Mouse (Mus musculus): ENCODE measurements around the gene Ahdc1.
"Not testable (repeated sequence)": the region's sequence is repeated elsewhere in the genome, so short reads cannot be mapped to it uniquely, and the experiment has no call there.

Gene Ahdc1

DNA sequence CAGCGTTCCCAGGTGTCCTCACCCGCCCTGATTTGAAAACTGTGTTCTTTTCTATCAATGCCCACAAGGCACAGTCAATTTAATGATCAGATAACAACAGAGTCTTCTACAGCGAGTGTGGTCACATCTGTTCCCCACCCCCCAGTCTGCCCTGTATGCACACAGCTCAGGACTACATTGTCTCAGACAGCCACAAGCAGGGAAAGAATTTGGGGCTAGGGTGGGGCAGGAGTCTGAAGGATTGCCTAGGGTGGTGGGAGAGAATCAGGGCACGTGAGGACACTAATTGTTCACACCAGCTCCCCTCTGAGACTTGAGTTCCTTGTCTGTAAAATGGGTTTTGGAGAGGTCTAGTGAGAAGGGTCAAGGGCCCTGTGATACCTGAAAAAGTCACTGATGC is 17.5 kb upstream of the Ahdc1 start:
- no peak for DNase-seq (ENCODE audit: low spot score)

- DNase-seq (ENCODE audit: low spot score) = no peak
These were observed 13.4 kb upstream of the Ahdc1 start for GRCm38 (mm10) chr4:132997469-132998237.

DNA sequence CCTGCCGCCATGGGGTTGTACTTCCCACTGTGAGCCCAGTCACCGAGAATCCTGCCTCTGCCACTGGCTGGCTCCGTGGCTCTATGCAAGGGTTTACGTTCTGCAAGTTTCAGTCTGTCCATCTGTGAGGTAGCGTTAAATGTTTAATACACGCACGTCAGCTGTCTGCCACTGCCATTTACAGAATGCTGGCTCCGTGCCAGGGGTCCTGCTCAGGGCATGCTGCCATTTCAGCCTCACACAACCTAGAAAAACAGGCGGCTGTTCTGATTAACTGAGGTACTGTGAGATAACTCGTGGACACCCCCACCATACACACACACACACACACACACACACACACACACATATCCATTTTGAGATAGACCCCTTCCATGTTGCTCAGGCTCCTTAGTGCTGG is 8.2 kb upstream of the Ahdc1 start:
- DNase-seq (ENCODE audit: low spot score) = no peak

DNA sequence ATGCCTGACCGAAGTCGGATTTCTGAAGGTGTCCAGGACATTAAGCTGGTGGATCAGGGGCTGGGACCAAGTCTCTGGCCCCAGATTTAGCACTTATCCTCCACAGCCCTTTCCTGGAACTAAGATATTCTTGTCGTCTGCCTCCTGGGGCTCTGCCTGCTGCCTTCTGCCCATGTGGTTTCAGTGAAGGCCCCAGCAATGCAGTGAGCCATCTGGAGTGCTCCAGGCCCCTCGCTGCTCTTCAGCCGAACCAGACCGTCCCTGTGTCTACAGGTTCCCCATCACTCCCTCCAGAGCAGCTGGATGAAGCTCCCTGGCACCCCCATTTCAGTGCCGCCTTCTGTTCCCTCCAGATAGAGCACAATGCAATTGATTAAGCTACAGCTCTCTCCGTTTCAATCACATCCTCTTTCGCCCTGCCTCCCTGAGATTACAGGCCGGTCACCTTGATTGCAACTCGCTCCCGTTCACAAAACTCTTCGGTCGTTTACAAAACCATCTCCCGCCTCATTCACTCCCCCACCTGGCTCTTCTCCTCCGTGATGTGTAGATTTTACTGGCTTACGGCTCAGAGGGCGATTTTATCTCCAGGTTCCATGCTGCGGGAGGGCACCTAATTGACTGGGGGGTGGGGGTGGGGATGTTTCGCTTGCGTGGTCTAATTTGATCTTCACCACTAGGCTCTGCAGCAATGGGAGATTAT is 7.6 kb upstream of the Ahdc1 start:
- no peak for DNase-seq (ENCODE audit: low spot score)

DNA sequence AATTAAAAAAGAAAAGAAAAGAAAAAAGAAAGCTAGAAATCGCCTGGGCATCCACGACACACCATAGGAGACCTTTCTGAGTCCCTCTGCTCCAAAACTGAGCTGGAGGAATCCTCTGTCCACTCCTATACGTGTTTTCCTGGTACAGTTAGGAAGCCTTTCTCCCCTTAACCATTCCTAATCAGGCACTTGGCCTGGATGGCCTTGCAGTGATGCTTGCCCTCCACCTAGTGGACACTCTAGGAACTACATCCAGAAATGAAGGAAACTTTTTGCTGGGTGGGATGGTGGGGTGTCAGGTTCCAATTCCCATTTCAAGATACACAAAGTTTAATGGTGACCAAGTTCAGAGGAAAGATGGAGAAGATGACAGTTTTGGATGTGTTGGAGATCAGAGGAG is 5.8 kb upstream of the Ahdc1 start:
- DNase-seq (ENCODE audit: low spot score) = no peak

DNA sequence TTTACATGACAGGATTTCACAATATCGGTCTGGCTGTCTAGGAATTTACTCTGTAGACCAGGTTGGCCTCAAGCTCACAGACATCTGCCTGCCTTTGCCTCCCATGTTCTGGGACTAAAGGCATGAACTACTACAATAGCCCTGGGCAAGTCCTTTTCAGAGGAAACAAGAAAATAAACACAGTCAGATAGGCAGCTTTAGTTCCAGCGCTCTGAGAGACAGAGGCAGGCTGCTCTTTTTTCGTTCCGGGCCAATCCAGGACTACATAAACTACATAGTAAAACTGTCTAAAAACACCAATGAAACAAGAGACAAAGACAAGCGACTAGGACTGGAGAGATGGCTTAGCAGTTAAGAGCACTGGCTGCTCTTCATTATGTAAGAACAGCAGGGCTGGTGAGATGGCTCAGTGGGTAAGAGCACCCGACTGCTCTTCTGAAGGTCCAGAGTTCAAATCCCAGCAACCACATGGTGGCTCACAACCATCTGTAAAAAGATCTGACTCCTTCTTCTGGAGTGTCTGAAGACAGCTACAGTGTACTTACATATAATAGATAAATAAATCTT is 5.1 kb upstream of the Ahdc1 start:
- DNase-seq (ENCODE audit: low spot score) = not testable (repeated sequence)

- DNase-seq (ENCODE audit: low spot score) = no peak
These were observed 3.3 kb upstream of the Ahdc1 start for GRCm38 (mm10) chr4:133007513-133008380.

DNA sequence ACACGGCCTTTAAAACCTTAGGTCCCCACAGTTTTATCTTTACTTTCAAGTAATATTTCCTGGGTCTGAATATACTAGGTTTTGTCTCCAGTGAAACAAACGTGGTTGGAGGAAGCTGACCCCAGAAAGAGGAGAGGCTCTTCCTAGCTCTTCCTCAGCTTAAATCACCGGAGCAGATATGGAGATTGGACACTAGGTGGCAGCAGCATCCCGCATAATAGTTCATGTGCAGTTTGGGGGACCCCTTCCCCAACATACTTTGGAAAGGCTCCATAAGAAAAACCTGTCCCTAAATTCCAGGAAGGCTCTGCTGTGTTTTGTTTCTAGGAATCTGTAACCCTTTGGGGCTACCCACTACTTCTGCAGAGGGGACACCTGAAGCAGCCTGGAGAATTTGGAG is 1.9 kb upstream of the Ahdc1 start:
- no peak for DNase-seq (ENCODE audit: low spot score)

DNA sequence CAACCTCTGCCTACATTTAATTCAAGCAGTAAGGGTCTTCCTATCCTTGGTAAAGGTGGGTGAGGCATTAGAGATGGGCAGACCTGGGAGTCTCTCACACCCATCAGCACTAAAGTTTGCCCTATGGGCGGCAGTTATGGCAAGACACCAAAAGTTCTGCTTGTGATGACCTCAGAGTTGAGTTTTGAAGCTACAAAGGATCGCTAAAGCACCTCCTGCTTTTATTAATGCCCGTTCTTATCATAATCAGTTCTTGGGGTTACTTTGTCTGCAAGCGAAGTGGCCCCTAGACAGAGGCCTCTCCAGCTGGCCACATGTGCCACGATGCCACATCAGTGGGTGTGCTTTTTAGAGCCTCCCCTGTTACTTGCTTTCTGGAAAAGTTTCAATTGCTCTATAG is 1.4 kb upstream of the Ahdc1 start:
- no peak for DNase-seq (ENCODE audit: low spot score)

DNA sequence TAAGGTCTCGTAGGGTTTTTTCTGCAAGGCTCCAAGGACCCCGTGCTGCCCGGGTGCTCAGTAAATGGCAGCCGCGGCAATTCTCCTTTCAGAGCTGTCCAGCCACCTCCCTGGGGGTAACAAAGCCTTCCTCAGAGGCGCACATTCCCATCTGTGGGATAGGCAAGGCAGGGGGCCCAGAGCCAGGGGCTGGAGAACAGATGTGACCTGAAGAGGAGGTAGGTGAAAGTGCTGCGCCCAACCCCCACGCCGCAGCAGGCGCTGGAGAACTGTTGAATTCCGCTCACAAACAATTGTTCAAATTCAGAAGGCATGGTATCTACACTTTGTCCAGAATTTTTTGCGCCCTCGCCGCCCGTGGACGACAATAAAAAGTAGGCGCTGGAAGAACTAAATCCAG is 449 bp upstream of the Ahdc1 start:
- DNase-seq (ENCODE audit: low spot score) = no peak

DNA sequence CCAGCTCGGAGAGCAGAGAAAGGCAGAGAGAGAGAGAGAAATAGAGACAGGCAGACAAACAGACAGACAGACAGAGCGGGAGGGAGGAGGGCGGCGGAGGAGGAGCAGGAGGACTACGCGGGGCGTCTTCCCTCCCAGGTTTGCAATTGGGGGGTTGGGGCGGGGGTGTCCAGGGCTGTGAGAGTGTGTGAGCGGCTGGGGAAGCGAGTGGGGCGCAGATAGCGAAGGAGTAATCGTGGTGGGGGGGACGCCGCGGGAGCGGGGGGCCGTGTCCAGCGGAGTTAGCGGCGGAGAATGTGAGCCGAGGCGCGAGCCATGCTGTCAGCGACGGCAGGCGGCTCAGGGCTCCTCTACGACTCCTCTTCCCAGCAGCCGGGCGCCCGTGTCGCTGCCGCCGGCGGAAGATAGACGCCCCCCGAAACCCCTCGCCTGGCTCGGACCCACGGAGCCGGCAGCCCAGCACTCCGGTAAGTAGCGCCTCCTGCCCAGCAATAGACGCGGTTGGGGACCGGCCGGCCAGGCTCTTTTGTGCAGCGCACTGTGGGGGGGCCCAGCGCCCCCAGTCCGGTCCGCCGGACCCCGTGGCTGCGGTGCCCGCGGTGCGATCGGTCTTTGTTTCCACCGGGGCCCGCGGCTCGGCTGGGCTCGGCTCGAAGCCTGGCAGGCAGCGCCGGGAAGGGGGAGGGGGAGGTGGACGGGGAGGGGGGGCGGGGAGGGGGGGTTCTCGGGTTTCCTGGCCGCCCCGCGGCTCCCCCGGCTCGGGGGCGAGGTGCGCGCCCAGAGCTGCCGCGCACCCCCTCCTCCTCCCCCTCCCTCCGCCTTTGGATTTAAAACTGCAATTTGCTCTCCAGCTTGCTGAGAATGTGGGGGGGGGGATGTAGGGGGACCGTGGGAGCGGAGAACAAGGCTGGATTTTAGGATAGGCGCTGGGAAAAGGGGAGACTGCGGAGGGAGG is 1.0 kb downstream of the Ahdc1 start:
- no peak for DNase-seq (ENCODE audit: low spot score)

DNA sequence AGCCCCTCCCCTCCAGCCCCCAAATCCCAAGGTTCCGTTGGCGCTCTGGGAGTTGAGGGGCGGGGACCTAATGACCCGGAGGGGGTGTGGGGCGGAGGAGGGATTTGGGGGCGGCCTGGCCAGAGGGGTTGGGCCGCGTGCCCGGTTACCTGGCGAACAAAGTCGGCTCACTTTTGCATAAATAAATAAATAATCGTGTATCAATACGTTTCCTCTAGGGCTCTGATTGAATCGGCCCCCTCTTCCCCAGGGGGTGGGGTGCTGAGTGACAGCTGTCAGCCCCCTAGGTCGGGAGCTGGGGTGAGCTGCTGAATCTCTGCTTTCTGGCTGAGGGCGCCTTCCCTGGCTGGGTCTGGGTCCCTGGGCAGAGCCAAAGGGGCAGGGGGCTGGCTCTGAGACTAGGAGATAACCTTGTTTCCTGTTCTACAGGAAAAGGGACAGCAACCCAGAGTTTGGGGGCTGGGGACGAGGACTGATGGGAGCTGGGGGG is 1.8 kb downstream of the Ahdc1 start:
- DNase-seq (ENCODE audit: low spot score) = no peak

DNA sequence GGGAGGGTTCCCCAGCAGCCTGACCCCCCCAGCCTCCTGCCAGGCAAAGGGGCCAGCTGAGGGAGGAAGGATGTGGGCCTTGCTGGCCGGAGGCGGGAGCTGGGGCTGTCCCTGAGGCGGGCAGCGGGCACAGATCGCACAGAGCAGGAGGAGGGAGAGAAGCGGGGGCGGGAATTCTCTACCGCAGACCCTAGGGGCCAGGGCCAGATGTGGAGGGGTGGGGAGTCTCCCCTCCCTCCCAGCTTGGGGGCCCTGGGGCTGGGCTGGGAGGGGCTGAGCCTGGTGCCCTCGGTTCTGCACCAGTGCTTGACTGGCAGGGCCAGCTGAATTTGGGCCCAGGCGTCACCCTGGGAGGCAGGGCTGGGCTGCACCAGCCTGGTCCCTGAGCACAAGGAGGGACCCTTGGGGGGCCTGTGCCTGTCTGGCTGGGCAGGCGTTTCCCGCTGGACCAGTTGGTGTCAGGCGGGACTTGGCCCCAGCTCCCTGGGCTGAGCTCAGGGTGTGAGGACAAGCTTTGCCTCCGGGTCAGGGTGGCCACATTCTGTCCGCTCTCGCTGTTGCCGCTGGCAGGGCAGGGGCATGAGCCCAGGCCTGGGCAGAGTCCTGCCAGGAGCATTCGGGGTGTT is 2.3 kb downstream of the Ahdc1 start:
- DNase-seq (ENCODE audit: low spot score) = no peak

- DNase-seq (ENCODE audit: low spot score) = no peak
These were observed 3.0 kb downstream of the Ahdc1 start for GRCm38 (mm10) chr4:133014088-133014487.

DNA sequence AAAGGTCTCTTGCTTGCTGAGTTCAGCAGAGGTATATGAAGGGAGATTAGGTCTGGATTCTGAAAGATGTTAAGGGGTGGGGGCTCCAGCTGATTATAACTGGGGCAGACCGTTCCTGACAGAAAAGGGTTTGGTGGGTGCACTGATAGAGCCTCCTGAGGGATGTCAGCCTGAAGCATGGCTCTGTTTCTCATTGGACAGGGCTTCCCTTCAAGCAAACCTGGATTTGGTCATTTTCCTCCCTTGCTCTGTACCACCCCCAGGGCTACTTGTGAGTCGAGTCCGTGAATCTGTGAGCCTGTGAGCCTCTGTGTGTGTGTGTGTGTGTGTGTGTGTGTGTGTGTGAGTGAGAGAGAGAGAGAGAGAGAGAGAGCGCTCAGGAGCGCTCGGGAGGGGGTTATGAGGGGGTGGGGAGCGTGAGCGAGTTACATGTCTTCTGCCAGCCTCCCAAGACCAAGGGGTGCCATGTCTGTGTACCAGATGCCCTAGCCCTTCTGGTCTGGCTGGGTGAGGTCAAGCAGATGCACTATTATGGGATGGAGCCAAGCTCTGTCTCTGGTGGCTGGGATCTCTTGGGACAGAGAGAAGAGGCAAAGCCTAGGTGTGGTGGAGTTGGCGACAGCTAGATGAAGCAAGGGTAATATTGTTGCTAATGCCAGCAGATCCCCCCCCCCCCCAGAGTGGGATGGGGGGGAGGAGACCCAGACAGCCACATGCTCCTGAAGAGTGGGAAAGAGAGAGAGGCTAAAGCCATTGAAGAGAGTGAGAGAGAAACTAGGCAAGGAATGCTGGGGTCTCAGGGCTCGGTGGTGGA is 4.0 kb downstream of the Ahdc1 start:
- DNase-seq (ENCODE audit: low spot score) = no peak

DNA sequence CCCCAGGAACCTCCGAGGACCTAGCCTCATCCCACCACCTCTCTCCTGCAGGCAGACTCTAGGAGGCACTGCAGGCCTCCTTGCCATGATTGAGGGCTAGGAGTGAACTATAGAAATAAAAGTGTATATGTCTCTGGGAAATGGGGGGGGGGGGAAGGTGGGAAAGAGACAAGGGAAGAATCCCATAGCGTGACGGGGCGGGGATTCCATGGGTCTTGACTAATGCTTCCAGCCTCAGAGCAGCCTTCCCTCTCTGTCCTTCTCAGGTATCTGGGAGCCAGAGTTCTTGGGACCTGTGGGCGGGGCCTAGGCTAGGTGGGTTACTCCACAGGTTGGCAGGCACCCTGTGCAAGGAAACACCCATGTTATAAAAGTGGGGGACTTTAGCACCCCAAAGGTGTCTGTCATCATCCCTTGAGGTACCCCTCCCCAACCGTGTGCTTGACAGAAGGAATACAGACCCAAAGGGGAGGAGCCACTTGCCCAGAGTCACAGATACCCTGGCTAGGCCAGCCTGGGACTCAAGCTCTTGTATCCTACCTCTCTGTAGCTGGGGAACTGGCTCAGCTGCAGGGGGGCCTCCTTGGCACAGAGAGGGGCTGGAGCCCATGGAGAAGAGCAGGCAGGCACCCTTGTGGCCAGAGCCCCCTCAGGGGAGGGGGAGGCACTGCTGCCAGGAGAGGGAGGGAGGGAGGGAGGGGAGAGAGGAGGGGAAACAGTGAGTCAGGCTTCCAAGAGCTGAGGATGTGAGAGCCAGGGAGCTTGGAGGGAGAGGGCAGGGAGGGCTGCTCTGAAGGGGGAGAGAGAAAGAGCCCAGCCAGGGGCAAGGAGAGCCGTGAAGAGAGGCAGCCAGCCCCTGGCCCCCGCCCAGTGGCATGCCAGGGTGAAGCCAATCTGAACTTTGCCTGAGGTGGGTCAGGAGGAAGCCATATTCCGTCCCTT is 4.9 kb downstream of the Ahdc1 start:
- no peak for DNase-seq (ENCODE audit: low spot score)

DNA sequence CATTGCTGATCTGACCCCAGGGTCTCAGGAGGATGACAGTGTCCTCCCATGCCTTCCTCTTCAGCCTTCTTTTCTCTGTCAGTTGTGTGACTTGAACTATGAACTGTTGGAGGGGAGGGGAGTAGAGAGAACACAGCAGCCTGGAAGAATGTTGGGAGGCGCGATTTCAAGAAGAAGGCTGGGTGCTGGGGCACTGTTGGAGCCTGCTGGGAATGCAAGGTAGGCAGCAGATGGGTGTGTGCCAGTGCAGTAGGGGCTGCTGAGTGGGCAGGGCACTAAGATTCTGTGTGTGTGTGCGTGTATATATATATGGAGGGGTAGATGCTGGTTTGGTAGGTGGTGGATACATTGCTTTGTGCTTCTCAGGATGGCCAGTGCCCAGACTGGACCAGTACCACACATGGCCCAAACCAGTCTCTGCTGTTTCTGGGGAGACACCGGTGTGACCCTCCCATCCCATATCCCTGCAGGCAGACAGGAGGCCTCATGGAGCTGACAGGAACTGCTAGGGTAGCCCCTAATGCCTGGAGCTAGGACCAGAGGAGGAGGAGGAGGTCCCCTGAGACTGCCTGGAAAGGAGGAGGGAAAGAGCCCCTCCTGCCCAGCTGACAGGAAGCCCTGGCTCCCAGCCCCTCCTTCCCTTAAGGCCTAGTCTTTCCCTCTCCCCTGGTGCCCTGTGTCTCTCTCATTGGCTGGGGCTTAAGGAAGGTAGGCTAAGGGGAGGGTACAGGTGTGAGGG is 5.8 kb downstream of the Ahdc1 start:
- DNase-seq (ENCODE audit: low spot score) = no peak

All from left cerebral cortex, adult 11 months (tissue).